Mouse (Mus musculus) hindbrain, embryonic 16.5 days (tissue): ENCODE results near the gene Shpk. TPM values are rescaled to one million over a fixed set of nuclear protein-coding genes. Genes with fewer than 3 reads are reported as not detected.
A peak's percentile ranks its signal among the peaks of the same experiment; 100 is the strongest.

Experiments used
- ATAC-seq: fragments of 200-750 bp; cut with Nextera tagmentation; 2 replicates; pipeline ENCODE4 v1.8.0; 2017; ENCODE audit warnings: moderate TSS enrichment, moderate library complexity
- H3K27ac ChIP-seq: fragments of 300-500 bp; sonication (generic); 2 replicates; pipeline ENCODE4 v1.5.1; 2014; ENCODE audit warnings: low read depth, mild to moderate bottlenecking, control low read depth, low read length, moderate library complexity
- H3K27me3 ChIP-seq: fragments of 300-500 bp; sonication (generic); replicated peaks from 2 replicates; pipeline ENCODE4 v1.6.1; 2014; ENCODE audit warnings: low read length; ENCODE audit not compliant: control insufficient read depth, insufficient read depth
- H3K36me3 ChIP-seq: fragments of 300-500 bp; sonication (generic); 2 replicates; pipeline ENCODE4 v1.6.1; 2014; ENCODE audit warnings: mild to moderate bottlenecking, low read length, moderate library complexity, mixed read lengths; ENCODE audit not compliant: control insufficient read depth, insufficient read depth
- H3K4me1 ChIP-seq: fragments of 300-500 bp; sonication (generic); 2 replicates; pipeline ENCODE4 v1.6.1; 2014; ENCODE audit warnings: low read depth, low read length; ENCODE audit not compliant: control insufficient read depth, insufficient read depth
- H3K4me2 ChIP-seq: fragments of 300-500 bp; sonication (generic); 2 replicates; pipeline ENCODE4 v1.6.1; 2014; ENCODE audit warnings: mild to moderate bottlenecking, low read length, control low read depth, moderate library complexity
- H3K4me3 ChIP-seq: fragments of 300-500 bp; sonication (generic); 2 replicates; pipeline ENCODE4 v1.5.1; 2014; ENCODE audit warnings: mild to moderate bottlenecking, low read length, control low read depth, moderate library complexity
- H3K9ac ChIP-seq: fragments of 300-500 bp; sonication (generic); 2 replicates; pipeline ENCODE4 v1.6.1; 2014; ENCODE audit warnings: low read depth, mild to moderate bottlenecking, control low read depth, low read length, moderate library complexity
- H3K9me3 ChIP-seq: fragments of 300-500 bp; sonication (generic); 2 replicates; pipeline ENCODE4 v1.6.1; 2014; ENCODE audit warnings: mild to moderate bottlenecking, low read length, moderate library complexity; ENCODE audit not compliant: control insufficient read depth
- WGBS: fragments of 180-500 bp; shearing (Covaris S2); extraction: QIAGEN DNeasy Blood & Tissue Kit; methylation state at CpG from one replicate; pipeline ENCODE4 v1.1.7; 2014; 5-methylcytosine and 5-hydroxymethylcytosine counted together
- polyA plus RNA-seq: library from polyadenylated mRNA; unstranded; fragments of >200 nt; fragmentation: Nextera tagmentation; extraction: Ambion mirVana; gene quantifications from 2 replicates; pipeline ENCODE4 v1.2.1, GENCODE M21; 2015

Shpk gene
- polyA plus RNA-seq, 1 experiment from 2014 or later: 3.0 TPM

- Histone ChIP-seq H3K27me3 (no peaks in the 10 kb centered on the region), H3K4me3 (no peak overlapping the region), H3K9ac (0 out of 2 replicates have a peak overlapping the region, but pooled peaks have one; percentile 5), H3K36me3 (peaks cover 6% of the 10 kb centered on the region; the same call in 1 of the 2 replicates), H3K27ac (no peak overlapping the region), H3K9me3 (no peaks in the 10 kb centered on the region), H3K4me1 (peaks cover 17% of the 10 kb centered on the region), H3K4me2 (no peak overlapping the region)
- 60% methylated on average over 5 of the region's 5 CpGs for WGBS
- no peak for ATAC-seq
Observed at GRCm38 (mm10) chr11:73172186-73172585, 27.1 kb upstream of the Shpk start.

DNA sequence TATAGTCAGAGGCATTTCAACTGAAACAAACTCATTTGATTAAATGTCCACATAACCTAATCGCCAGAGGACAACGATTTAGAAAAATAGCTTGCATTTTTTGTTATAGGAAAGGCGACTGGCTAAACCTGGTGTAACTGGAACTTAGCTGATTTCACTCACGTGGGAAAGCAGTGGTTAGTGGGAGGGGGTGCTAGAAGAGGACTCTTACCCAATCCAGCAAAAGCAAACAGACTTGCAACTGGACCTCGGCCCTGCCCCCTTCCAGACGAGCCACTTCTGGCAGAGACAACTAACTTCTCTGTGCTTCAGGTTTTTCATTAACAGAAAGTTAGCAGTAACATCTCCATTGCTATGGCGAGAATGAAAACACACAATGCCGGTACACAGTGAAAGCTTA is 23.6 kb upstream of the Shpk start:
- peak overlapping the region; percentile 60 for H3K4me2 ChIP-seq
- 45% methylated on average over 8 of the region's 8 CpGs for WGBS
- ATAC-seq: no peak
- H3K4me1 ChIP-seq: peaks cover 27% of the 10 kb centered on the region
- H3K27ac ChIP-seq: no peak overlapping the region
- no peak overlapping the region; the same call in 1 of the 2 replicates for H3K9ac ChIP-seq
- H3K27me3 ChIP-seq: no peaks in the 10 kb centered on the region
- no peaks in the 10 kb centered on the region for H3K9me3 ChIP-seq
- peak overlapping the region; percentile 94 for H3K4me3 ChIP-seq
- peaks cover 6% of the 10 kb centered on the region; the same call in 1 of the 2 replicates for H3K36me3 ChIP-seq

DNA sequence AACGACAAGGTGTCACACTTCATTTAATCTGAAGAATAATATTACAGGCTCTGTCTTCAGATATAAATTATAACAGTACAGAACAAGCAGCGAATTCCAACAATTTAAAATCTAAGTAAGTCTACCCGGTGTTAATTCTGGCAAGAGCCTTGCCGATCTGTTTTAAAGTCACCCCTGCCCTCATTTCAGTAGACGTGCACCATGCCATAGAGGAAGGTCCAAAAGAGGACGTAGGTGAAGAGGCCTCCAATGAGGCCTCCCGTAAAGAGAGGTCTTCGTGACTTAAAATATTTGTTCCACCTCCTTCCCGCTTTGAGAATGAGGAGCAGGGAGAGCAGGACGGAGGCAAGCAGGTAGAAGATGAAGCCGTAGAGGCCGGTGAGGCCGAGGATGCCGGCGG is 23.1 kb upstream of the Shpk start:
- peaks cover 6% of the 10 kb centered on the region; the same call in 1 of the 2 replicates for H3K36me3 ChIP-seq
- ATAC-seq: no peak
- WGBS: under 1% methylated on average over 15 of the region's 15 CpGs
- peak overlapping the region; percentile 93 for H3K9ac ChIP-seq
- H3K27me3 ChIP-seq: no peaks in the 10 kb centered on the region
- H3K27ac ChIP-seq: peak overlapping the region; percentile 85
- no peaks in the 10 kb centered on the region for H3K9me3 ChIP-seq
- H3K4me2 ChIP-seq: peak overlapping the region; percentile 60
- peaks cover 27% of the 10 kb centered on the region for H3K4me1 ChIP-seq
- peak overlapping the region; percentile 94 for H3K4me3 ChIP-seq

DNA sequence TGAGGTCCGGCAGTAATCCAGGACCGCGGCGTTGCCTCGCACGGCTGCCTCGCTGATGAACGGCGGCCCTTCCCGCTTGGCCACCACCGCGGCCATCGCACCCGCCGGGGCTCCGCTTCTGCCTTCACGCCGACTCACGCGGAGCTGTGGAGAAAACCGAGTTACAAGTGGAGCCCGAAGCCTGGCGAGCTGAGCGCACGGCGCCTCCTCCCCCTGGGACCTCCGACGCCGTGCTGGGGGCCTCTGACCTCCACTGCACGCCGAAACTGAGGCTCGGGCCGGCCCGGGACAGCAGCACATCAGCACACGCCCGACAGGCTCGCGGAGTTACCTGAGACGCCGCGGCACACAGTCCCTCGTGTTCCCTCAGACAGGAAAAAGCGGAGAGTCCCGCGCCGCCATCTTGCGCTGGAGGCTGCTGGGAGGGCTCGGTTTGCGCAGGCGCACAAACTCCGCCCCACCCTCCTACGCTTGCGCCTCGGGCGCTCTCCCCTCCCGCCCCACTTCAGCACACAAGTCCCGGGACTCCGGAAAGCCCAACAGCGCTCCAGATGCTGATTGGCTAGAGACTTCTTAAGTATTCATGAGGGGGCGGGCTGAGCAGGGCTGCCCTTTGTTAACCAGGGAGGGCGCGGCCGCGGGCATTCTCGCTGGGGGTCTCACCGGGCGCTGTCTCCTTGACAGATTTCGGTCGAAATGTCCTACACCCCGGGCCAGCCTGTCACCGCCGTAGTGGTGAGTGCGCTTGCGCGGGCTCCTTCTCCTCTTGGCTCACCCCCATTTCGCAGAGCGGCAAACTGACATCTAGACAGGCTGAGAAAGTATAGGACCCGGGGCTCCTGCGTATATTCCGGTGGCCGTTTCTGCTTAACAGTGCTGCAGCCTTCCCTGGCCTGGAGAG is 22.4 kb upstream of the Shpk start, which contains the start of the genes Emc6 and Tax1bp3:
Gene Emc6 (minus strand): TSS at position 430 of the 901 bp plus-strand sequence.
Gene Tax1bp3 (plus strand): TSS at position 476 of the 901 bp plus-strand sequence.
- peak; percentile 98 for ATAC-seq
- H3K4me1 ChIP-seq: peaks cover 27% of the 10 kb centered on the region
- WGBS: under 1% methylated on average over 78 of the region's 81 CpGs
- no peaks in the 10 kb centered on the region for H3K9me3 ChIP-seq
- H3K27me3 ChIP-seq: no peaks in the 10 kb centered on the region
- H3K27ac ChIP-seq: peak within 1 kb of the TSS; percentile 85
- peak within 1 kb of the TSS; percentile 93 for H3K9ac ChIP-seq
- peak within 1 kb of the TSS; percentile 75 for H3K4me2 ChIP-seq
- peaks cover 6% of the 10 kb centered on the region; the same call in 1 of the 2 replicates for H3K36me3 ChIP-seq
- peak within 1 kb of the TSS; percentile 94 for H3K4me3 ChIP-seq

GRCm38 (mm10) chr11:73177509-73177875 is 21.8 kb upstream of the Shpk start:
- Histone ChIP-seq H3K27me3 (no peaks in the 10 kb centered on the region), H3K4me2 (peak overlapping the region; percentile 75), H3K4me1 (peaks cover 24% of the 10 kb centered on the region), H3K27ac (peak overlapping the region; percentile 85), H3K9ac (peak overlapping the region; percentile 83), H3K4me3 (peak overlapping the region; percentile 94), H3K36me3 (peaks cover 6% of the 10 kb centered on the region; the same call in 1 of the 2 replicates), H3K9me3 (no peaks in the 10 kb centered on the region)
- ATAC-seq: no peak; the same call in 1 of the 2 replicates
- under 1% methylated on average over 27 of the region's 28 CpGs for WGBS

DNA sequence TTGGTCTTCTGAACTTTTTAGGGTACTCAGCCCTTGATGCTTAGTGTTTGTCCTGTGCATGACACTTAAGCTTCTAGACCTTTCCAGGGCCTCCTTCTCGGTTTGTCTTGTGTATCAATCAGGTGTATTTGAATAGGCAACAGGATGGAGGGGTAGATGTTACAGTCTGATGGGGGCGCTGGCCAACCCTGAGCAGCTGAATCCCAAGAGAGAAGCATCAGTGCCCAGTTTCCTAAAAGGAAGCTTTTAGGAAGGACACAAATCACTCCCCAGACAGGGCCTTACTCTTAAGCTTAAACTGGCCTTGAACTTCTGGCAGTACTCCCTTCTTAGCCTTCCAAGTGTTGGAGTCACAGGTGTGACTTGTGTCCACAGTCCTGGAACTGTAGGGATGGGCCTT is 21.4 kb upstream of the Shpk start:
- Histone ChIP-seq H3K9ac (peak overlapping the region; percentile 83), H3K4me2 (peak overlapping the region; percentile 75), H3K9me3 (no peaks in the 10 kb centered on the region), H3K4me3 (peak overlapping the region; percentile 94), H3K4me1 (peaks cover 24% of the 10 kb centered on the region), H3K27ac (peak overlapping the region; percentile 85), H3K36me3 (peaks cover 6% of the 10 kb centered on the region; the same call in 1 of the 2 replicates), H3K27me3 (no peaks in the 10 kb centered on the region)
- 4% methylated on average over 2 of the region's 2 CpGs for WGBS
- no peak for ATAC-seq

GRCm38 (mm10) chr11:73185872-73186615 is 13.2 kb upstream of the Shpk start:
- no peaks in the 10 kb centered on the region for H3K27me3 ChIP-seq
- no peak for ATAC-seq
- no peaks in the 10 kb centered on the region for H3K9me3 ChIP-seq
- peaks cover 14% of the 10 kb centered on the region; the same call in 1 of the 2 replicates for H3K36me3 ChIP-seq
- H3K4me3 ChIP-seq: no peak overlapping the region
- no peak overlapping the region for H3K4me2 ChIP-seq
- H3K27ac ChIP-seq: no peak overlapping the region
- no peak overlapping the region for H3K9ac ChIP-seq
- H3K4me1 ChIP-seq: no peaks in the 10 kb centered on the region
- 93% methylated on average over 10 of the region's 10 CpGs for WGBS

GRCm38 (mm10) chr11:73187231-73187630 is 12.0 kb upstream of the Shpk start:
- ATAC-seq: no peak
- H3K9me3 ChIP-seq: no peaks in the 10 kb centered on the region
- no peak overlapping the region for H3K4me2 ChIP-seq
- H3K27me3 ChIP-seq: no peaks in the 10 kb centered on the region
- no peak overlapping the region for H3K9ac ChIP-seq
- WGBS: 95% methylated on average over 6 of the region's 6 CpGs
- no peak overlapping the region for H3K4me3 ChIP-seq
- no peak overlapping the region for H3K27ac ChIP-seq
- no peaks in the 10 kb centered on the region for H3K4me1 ChIP-seq
- peaks cover 18% of the 10 kb centered on the region; the same call in 1 of the 2 replicates for H3K36me3 ChIP-seq
